Mouse (Mus musculus) CD4-positive, CD25-positive, alpha-beta regulatory T cell, adult 2 months (primary cell): Measurements from ENCODE around the gene Gm13199.

Source experiments
- DNase-seq: peaks from one replicate; pipeline ENCODE4 v3.0.0-alpha.2; 2012; ENCODE audit warnings: low read depth, low spot score

The Gm13199 gene

GRCm38 (mm10) chr2:5822449-5822848 is 40.3 kb downstream of the Gm13199 start:
- DNase-seq, result no peak

DNA sequence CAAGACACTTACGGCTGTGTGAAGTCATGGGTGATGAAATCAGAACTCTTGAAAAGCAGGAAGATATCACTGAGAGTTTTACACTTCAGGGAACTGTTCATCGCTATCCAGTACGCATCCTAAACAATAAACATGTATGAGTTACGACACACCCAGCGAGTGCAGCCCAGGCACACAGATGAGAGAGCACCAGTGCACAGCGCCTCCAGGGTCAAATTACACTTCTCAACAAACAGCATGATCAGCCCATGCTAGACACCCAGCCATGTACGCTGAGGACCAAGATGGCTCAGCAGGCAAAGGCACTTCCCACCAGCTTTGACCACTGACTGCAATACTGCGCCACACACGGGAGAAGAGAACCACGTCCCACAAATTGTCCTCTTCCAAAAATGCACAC is 41.5 kb downstream of the Gm13199 start:
- DNase-seq, result no peak
